Mouse (Mus musculus): ENCODE data around the gene Uhrf1.

Uhrf1 gene

DNA sequence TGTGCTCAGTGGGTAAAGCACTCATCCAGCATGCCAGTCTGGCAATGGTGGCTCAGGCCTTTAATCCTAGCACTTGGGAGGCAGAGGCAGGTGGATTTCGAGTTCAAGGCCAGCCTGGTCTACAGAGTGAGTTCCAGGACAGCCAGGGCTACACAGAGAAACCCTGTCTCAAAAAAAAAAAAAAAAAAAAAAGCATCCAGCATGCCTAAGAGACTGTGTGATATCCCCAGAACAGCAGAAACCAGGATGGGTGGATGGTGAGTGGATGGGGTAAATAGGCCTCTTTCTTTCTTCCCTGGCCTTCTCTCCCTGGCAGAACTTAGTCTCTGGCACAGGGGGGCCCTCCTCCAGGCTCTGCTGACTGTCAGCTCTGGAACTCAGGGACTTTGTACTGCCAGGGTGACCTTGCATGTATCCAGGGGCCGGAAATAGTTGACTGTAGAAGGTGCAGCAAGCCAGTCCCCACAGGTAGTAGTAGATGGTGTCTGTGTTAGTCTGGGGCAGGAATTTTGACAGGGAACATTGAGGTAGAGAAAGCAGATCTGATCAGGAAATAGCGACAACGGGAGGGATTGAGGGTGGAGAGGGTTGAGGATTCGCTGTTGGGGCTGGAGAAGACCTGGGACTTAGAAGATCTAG, 27.2 kb upstream of the Uhrf1 start:
- in situ Hi-C loops (cut with MboI, MseI): no loop called here

- in situ Hi-C loops (cut with MboI, MseI): no loop called here
These were observed 26.2 kb upstream of the Uhrf1 start, which contains the start of gene Ticam1 for GRCm38 (mm10) chr17:56276643-56277566. Ticam1 (minus strand) TSS chr17:56276786.

- in situ Hi-C loops (cut with MboI, MseI): no loop called here
These were observed 25.6 kb upstream of the Uhrf1 start for GRCm38 (mm10) chr17:56277567-56277893.

- in situ Hi-C loops (cut with MboI, MseI): no loop called here
These were observed 24.8 kb upstream of the Uhrf1 start for GRCm38 (mm10) chr17:56278340-56278739.

DNA sequence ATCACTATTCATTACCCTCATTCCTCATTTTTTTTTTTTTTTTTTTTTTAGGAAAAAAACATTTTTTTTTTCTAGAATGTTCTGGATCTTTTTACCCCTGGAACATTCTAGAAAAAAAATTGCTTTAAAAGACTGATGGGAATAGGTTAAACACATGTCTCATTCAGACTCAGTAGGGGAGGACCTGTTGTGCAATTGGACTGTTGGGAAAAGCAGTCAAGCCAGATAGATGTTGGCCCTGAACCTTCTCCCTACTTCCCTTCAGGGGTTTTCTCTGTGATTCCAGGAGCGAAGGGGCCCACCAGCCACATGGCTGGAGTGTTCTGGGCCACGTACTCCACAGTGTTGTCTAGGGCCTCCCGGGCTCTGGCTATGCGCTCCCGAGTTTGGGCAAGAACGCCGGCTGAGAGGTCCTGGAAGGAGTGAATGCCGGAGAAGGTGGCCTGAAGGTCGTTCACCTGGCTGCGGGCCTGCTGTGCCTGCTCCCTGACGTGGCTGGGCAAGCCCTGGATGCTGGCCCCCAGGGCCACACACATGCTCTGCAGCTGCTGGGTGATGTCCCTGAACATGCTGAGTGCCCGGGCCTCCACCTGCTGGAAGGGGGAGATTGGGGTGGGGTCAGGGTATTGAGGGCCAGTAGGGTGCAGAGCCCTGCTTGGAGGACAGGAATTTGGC, 23.5 kb upstream of the Uhrf1 start:
- in situ Hi-C loops (cut with MboI, MseI): no loop called here

GRCm38 (mm10) chr17:56281193-56281592, 21.9 kb upstream of the Uhrf1 start:
- in situ Hi-C loops (cut with MboI, MseI): no loop called here

- in situ Hi-C loops (cut with MboI, MseI): no loop called here
These were observed 20.3 kb upstream of the Uhrf1 start for GRCm38 (mm10) chr17:56282802-56283201.

DNA sequence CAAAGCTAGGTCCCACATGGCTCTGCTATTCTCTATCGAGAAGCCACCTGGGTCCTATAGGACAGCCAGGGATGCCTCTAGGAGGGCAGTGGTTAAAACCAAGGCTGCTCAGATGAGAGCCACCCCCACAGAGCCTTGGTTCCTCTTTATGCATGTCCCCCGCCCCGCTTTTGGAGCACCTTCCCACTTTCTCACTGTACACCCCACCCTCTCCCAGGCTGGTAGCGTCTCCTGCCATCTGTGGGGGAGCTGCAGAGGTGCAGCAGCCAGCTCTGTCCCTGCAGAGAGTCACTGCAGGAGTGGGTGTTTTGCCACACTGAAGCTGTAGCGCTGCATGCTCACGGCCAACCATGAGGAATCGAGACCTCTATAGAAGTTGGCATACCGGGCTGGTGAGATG, 19.8 kb upstream of the Uhrf1 start:
- in situ Hi-C loops (cut with MboI, MseI): no loop called here

GRCm38 (mm10) chr17:56285995-56286394, 17.1 kb upstream of the Uhrf1 start:
- in situ Hi-C loops (cut with MboI, MseI): no loop called here

GRCm38 (mm10) chr17:56287830-56288229, 15.3 kb upstream of the Uhrf1 start:
- in situ Hi-C loops (cut with MboI, MseI): no loop called here

DNA sequence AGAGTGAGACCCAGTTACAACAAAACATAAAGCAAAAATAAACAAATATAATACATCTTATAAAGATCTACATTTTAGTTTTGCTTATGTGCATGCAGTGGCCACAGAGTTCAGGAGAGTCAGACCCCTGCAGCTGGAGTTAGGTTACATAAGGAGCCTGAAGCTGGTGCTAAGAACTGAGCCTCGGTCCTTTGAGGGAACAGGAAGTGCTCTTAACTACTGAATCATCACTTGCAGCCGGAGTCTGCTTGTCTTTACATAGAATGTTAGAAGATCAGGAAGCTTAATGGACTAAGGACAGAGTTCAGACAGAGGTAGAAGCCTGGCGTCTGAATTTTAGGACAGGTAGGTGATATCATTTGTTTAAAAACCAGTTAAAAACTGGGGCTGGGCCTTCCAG, 14.3 kb upstream of the Uhrf1 start:
- in situ Hi-C loops (cut with MboI, MseI): no loop called here

- in situ Hi-C loops (cut with MboI, MseI): no loop called here
These were observed 13.5 kb upstream of the Uhrf1 start for GRCm38 (mm10) chr17:56289371-56290331.

DNA sequence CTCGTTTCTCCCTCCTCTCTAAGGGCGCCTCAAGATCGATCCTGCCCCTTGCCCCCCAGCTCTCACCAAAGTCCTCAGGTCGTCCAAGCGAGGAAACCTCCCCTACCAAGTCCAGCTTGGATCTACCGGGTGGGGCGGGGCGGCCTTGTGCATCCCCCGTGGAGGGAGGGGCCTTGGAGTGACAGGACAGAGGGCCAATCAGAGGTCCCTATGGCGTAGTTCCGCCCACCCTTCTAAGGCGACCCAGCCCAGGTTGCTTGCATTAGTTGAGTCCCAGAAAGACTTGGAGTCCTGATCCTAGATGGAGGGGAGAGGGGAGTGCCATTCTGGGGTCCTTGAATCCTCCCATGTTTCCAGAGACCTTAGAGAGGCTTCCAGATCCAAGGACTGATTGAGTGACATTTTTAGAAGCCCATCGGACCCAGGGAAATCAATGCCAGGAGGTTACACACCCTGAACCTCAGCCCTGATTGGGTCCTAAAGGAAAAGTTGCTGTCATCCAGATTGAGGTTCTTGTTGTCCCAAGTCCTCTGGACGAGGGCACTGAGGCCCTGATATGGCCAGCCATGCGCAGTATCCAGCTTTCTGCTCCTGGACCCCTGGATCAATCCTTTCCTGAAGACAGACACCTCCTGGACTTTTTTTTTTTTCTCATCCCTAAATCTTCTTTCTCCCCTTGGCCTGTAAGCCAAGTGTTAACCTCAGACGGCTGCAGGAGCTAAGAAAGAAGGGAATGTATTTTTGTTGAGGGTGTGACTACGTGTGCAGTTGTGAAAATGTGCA, 12.5 kb upstream of the Uhrf1 start:
- in situ Hi-C loops (cut with MboI, MseI): no loop called here

DNA sequence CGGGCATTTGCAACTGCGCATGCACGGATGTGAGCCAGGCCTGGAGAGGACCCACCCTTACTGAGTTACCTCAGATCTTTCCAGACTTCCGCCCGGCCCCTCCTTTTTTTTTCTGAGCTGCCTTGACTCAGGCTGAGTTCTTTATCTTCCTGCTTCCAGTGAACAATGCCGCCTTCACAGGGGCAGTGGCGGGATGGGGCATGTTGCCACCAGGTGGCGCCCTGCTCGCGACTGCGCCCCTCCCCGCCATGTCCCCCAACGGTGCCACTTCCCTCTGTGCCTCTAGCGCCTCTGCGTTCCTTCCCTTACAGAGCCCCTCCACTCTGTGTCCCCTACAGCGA, 12.0 kb upstream of the Uhrf1 start:
- in situ Hi-C loops (cut with MboI, MseI): no loop called here

- in situ Hi-C loops (cut with MboI, MseI): no loop called here
These were observed 11.2 kb upstream of the Uhrf1 start for GRCm38 (mm10) chr17:56291826-56292475.

GRCm38 (mm10) chr17:56292531-56293222, 10.4 kb upstream of the Uhrf1 start, which contains the start of gene Plin3:
Plin3 (minus strand) TSS chr17:56292873.
- in situ Hi-C loops (cut with MboI, MseI): no loop called here

DNA sequence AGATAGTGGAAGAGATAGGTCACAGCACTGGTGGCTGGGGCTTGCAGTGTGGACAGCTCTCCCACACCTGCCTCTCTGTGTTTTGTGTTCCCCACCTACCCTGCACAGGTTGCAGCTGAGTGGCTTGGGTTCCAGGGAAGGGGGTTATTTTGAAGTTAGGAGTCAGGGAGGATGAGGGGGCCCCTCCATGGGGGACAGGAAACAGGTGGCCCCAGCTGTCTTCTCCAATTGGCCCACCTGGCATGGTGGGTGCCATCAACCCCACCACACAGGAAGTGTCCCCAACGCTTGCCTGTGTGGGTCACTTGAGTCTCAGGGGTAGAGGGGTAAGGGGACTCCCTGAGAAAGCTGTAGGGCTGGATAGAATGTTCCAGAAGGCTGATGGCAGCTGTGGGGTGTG, 9.8 kb upstream of the Uhrf1 start:
- in situ Hi-C loops (cut with MboI, MseI): no loop called here

- in situ Hi-C loops (cut with MboI, MseI): no loop called here
These were observed 8.9 kb upstream of the Uhrf1 start for GRCm38 (mm10) chr17:56294241-56294640.

GRCm38 (mm10) chr17:56296201-56296600, 6.9 kb upstream of the Uhrf1 start:
- in situ Hi-C loops (cut with MboI, MseI): no loop called here

GRCm38 (mm10) chr17:56298238-56298637, 4.9 kb upstream of the Uhrf1 start:
- in situ Hi-C loops (cut with MboI, MseI): no loop called here

All from regulatory T cell (primary cell).